Mouse (Mus musculus) adrenal gland, postnatal 25 days (tissue): ENCODE measurements at regions not wholly inside any gene's neighbourhood (a gene's known extent, or its start where the extent isn't known, plus 50 kb on each side); places are given as distances from the start of the nearest gene placed in this dataset.

Experiments
- DNase-seq: peaks from one replicate; pipeline ENCODE4 v3.0.0; 2021; ENCODE audit warnings: mixed read lengths

GRCm38 (mm10) chr1:137561686-137562085 is 601.4 kb upstream of the Nr5a2 start:
- no peak for DNase-seq

- DNase-seq: no peak
Observed at GRCm38 (mm10) chr1:137560389-137561268, 600.4 kb upstream of the Nr5a2 start.

- no peak for DNase-seq
Observed at GRCm38 (mm10) chr1:137549659-137550058, 589.4 kb upstream of the Nr5a2 start.

GRCm38 (mm10) chr1:137545666-137546065 is 585.4 kb upstream of the Nr5a2 start:
- no peak for DNase-seq

GRCm38 (mm10) chr1:137543828-137544227 is 583.6 kb upstream of the Nr5a2 start:
- no peak for DNase-seq

GRCm38 (mm10) chr1:137541453-137541852 is 581.2 kb upstream of the Nr5a2 start:
- DNase-seq: no peak

GRCm38 (mm10) chr1:137539424-137540116 is 579.3 kb upstream of the Nr5a2 start:
- no peak for DNase-seq

- no peak for DNase-seq
Observed at GRCm38 (mm10) chr1:137514750-137515149, 554.5 kb upstream of the Nr5a2 start.

- DNase-seq: no peak
Observed at GRCm38 (mm10) chr1:137503704-137504422, 543.6 kb upstream of the Nr5a2 start.

GRCm38 (mm10) chr1:137488226-137488625 is 528.0 kb upstream of the Nr5a2 start:
- DNase-seq: no peak

- no peak for DNase-seq
Observed at GRCm38 (mm10) chr1:137478459-137478858, 518.2 kb upstream of the Nr5a2 start.

- DNase-seq: no peak
Observed at GRCm38 (mm10) chr1:137477239-137477638, 517.0 kb upstream of the Nr5a2 start.

GRCm38 (mm10) chr1:137474858-137475257 is 514.6 kb upstream of the Nr5a2 start:
- DNase-seq: no peak

GRCm38 (mm10) chr1:137473800-137474685 is 513.8 kb upstream of the Nr5a2 start:
- no peak for DNase-seq

- DNase-seq: no peak
Observed at GRCm38 (mm10) chr1:137464971-137465370, 504.7 kb upstream of the Nr5a2 start.

GRCm38 (mm10) chr1:137461189-137461588 is 500.9 kb upstream of the Nr5a2 start:
- DNase-seq: no peak

GRCm38 (mm10) chr1:137453446-137454208 is 493.4 kb upstream of the Nr5a2 start:
- DNase-seq: no peak

- DNase-seq: no peak
Observed at GRCm38 (mm10) chr1:137452749-137453148, 492.5 kb upstream of the Nr5a2 start.

GRCm38 (mm10) chr1:137446497-137446896 is 486.2 kb upstream of the Nr5a2 start:
- no peak for DNase-seq

GRCm38 (mm10) chr1:137428110-137428509 is 467.9 kb upstream of the Nr5a2 start:
- no peak for DNase-seq

GRCm38 (mm10) chr1:137418388-137418787 is 458.1 kb upstream of the Nr5a2 start:
- no peak for DNase-seq
